Mouse (Mus musculus) lung, embryonic 14.5 days (tissue): ENCODE results near the gene Disp1. TPM values are rescaled to one million over a fixed set of nuclear protein-coding genes. Genes with fewer than 3 reads are reported as not detected.

ENCODE experiments used
- ATAC-seq: fragments of 200-750 bp; cut with Nextera tagmentation; 2 replicates; pipeline ENCODE4 v1.8.0; 2017; ENCODE audit warnings: mild to moderate bottlenecking, moderate TSS enrichment, moderate library complexity; ENCODE audit not compliant: insufficient read depth
- DNase-seq: peaks from one replicate; pipeline ENCODE4 v3.0.0-alpha.2; 2015
- H3K27ac ChIP-seq: fragments of 300-500 bp; sonication (generic); 2 replicates; pipeline ENCODE4 v1.5.1; 2014; ENCODE audit warnings: low read depth, mild to moderate bottlenecking, moderate library complexity
- H3K27me3 ChIP-seq: fragments of 300-500 bp; sonication (generic); 2 replicates; pipeline ENCODE4 v1.6.1; 2014; ENCODE audit warnings: low read length, control low read depth; ENCODE audit not compliant: insufficient read depth
- H3K36me3 ChIP-seq: fragments of 300-500 bp; sonication (generic); 2 replicates; pipeline ENCODE4 v1.6.1; 2014; ENCODE audit warnings: control low read depth; ENCODE audit not compliant: insufficient read depth
- H3K4me1 ChIP-seq: fragments of 300-500 bp; sonication (generic); 2 replicates; pipeline ENCODE4 v1.6.1; 2014; ENCODE audit warnings: antibody characterized with exemption, control low read depth; ENCODE audit not compliant: insufficient read depth
- H3K4me2 ChIP-seq: fragments of 300-500 bp; sonication (generic); 2 replicates; pipeline ENCODE4 v1.6.1; 2014; ENCODE audit warnings: mild to moderate bottlenecking
- H3K4me3 ChIP-seq: fragments of 300-500 bp; sonication (generic); 2 replicates; pipeline ENCODE4 v1.5.1; 2014; ENCODE audit warnings: low read depth, low read length
- H3K9ac ChIP-seq: fragments of 300-500 bp; sonication (generic); 2 replicates; pipeline ENCODE4 v1.6.1; 2014
- H3K9me3 ChIP-seq: fragments of 300-500 bp; sonication (generic); 2 replicates; pipeline ENCODE4 v1.6.1; 2016; ENCODE audit warnings: low read depth, low read length, control low read depth
- CTCF ChIP-seq: IDR thresholded peaks from 2 replicates; pipeline ENCODE4 v1.5.1; 2016; ENCODE audit warnings: antibody characterized with exemption, low read depth
- WGBS: fragments of 180-500 bp; shearing (Covaris S2); extraction: QIAGEN DNeasy Blood & Tissue Kit; methylation state at CpG from one replicate; pipeline ENCODE4 v1.1.7; 2014; 5-methylcytosine and 5-hydroxymethylcytosine counted together
- polyA plus RNA-seq: library from polyadenylated mRNA; unstranded; fragments of >200 nt; fragmentation: Nextera tagmentation; extraction: Ambion mirVana; gene quantifications from 2 replicates; pipeline ENCODE4 v1.2.1, GENCODE M21; 2014

Disp1 gene
- polyA plus RNA-seq, 1 experiment from 2014 or later, result 9.1 TPM

DNA sequence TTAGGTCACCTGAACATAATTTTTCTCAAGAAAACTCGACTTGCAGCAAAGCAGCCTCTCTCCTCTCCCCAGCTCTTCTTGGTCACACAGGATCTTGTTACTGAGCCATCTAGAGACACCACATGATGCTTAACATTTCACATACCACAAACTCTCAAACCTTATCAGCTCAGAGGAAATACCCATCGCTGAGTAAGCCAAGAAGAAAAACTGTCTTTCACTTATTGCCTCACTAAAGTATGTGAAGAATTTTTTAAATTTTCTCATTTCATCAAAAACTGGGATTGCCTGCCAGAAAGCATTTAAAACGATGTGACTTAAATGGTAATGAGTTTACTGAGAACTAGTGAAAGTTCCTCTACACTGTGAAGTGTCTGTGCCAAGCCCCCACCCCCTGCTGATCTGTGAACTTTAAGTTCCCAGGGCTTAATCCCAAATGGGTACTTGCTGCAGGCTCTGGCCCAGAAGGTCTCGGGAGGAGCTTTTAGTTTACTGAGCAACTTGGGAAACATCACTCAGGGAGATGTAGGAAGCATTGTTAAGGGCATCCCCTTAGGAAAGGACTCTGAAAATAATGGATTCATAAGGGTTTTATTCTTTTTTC, 76.6 kb downstream of the Disp1 start:
- WGBS, result 7% methylated on average over 4 of the region's 4 CpGs
- ATAC-seq (no peak), DNase-seq (peak; percentile 69)
- Histone ChIP-seq H3K4me3 (no peak overlapping the region), H3K27ac (no peak overlapping the region), H3K27me3 (no peaks in the 10 kb centered on the region), H3K4me1 (peaks cover 9% of the 10 kb centered on the region; the same call in 1 of the 2 replicates), H3K4me2 (no peak overlapping the region), H3K9ac (no peak overlapping the region), H3K9me3 (no peaks in the 10 kb centered on the region), H3K36me3 (no peaks in the 10 kb centered on the region)
- TF ChIP-seq CTCF, result no peak

DNA sequence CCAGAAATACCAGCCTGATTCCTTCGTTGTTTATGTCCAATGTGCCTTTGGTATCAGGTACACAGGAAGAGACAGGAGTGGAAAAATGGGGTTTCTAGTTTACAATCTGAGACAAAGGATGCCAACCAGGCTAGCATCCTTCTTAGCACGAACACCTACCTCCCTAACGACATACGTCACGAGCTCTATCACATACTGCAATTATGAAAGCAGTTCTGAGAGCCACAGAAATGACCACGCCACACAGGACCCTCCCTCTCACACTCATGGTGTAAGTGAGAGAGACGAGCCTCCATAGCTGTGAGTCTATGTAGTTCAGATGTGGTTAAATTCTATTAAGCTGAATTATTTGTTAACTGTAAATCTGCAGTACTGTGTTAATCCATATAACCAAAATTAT, 78.1 kb downstream of the Disp1 start:
- Histone ChIP-seq H3K36me3 (no peaks in the 10 kb centered on the region), H3K27ac (no peak overlapping the region), H3K4me1 (peaks cover 9% of the 10 kb centered on the region; the same call in 1 of the 2 replicates), H3K4me3 (no peak overlapping the region), H3K9ac (no peak overlapping the region), H3K9me3 (no peaks in the 10 kb centered on the region), H3K27me3 (no peaks in the 10 kb centered on the region), H3K4me2 (no peak overlapping the region)
- TF ChIP-seq CTCF, result no peak
- DNase-seq, result no peak
- ATAC-seq, result no peak
- WGBS, result 75% methylated on average over 7 of the region's 7 CpGs

DNA sequence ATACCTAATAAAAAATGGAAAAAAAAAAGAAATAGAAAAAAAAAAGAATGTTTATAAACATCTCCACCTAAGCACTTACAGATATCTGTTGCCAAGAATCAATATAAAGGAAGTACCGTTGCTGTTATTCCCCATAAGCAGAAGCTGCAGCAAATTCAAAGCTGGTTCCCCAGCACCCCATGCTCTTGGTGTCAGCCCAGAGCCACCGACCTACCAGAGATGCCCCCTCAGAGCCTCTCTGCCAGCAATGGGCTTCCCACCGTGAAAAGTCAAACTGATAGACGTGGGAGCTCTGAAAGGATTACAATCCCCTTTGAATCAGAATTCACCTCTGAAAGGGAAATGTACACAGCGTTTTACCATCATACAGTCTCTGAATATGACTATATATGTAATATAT, 78.8 kb downstream of the Disp1 start:
- no peak overlapping the region for H3K27ac ChIP-seq
- 63% methylated on average over 5 of the region's 5 CpGs for WGBS
- no peaks in the 10 kb centered on the region for H3K27me3 ChIP-seq
- ATAC-seq (no peak), DNase-seq (no peak)
- H3K9me3 ChIP-seq, result no peaks in the 10 kb centered on the region
- H3K4me3 ChIP-seq, result no peak overlapping the region
- peaks cover 9% of the 10 kb centered on the region; the same call in 1 of the 2 replicates for H3K4me1 ChIP-seq
- no peaks in the 10 kb centered on the region for H3K36me3 ChIP-seq
- H3K4me2 ChIP-seq, result no peak overlapping the region
- TF ChIP-seq CTCF, result no peak
- H3K9ac ChIP-seq, result no peak overlapping the region

DNA sequence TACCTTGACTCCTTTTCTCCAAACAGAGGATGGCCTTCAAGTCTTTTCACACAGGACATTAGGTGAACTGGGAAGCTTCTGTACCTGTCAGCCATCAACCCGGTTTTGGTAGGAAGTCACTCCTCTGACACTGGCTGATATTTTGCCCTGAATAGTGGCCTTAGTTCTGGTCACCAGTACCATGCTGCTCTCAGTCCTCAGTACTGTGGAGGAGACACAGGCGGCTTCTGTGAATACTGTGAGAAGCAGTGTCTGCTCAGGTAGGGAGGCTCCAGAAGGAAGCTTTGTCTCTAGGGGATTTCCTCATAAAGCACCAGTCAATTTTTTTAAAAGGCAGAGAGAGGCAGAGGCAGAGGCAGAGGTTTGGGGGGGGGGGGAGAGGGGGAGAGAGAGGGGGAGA, 80.0 kb downstream of the Disp1 start:
- no peak overlapping the region for H3K9ac ChIP-seq
- H3K36me3 ChIP-seq, result no peaks in the 10 kb centered on the region
- TF ChIP-seq CTCF, result no peak
- H3K27me3 ChIP-seq, result no peaks in the 10 kb centered on the region
- 51% methylated on average over 2 of the region's 2 CpGs for WGBS
- no peak overlapping the region for H3K4me3 ChIP-seq
- DNase-seq (no peak), ATAC-seq (no peak)
- H3K4me2 ChIP-seq, result no peak overlapping the region
- peaks cover 3% of the 10 kb centered on the region; the same call in 1 of the 2 replicates for H3K4me1 ChIP-seq
- H3K9me3 ChIP-seq, result no peaks in the 10 kb centered on the region
- no peak overlapping the region for H3K27ac ChIP-seq

DNA sequence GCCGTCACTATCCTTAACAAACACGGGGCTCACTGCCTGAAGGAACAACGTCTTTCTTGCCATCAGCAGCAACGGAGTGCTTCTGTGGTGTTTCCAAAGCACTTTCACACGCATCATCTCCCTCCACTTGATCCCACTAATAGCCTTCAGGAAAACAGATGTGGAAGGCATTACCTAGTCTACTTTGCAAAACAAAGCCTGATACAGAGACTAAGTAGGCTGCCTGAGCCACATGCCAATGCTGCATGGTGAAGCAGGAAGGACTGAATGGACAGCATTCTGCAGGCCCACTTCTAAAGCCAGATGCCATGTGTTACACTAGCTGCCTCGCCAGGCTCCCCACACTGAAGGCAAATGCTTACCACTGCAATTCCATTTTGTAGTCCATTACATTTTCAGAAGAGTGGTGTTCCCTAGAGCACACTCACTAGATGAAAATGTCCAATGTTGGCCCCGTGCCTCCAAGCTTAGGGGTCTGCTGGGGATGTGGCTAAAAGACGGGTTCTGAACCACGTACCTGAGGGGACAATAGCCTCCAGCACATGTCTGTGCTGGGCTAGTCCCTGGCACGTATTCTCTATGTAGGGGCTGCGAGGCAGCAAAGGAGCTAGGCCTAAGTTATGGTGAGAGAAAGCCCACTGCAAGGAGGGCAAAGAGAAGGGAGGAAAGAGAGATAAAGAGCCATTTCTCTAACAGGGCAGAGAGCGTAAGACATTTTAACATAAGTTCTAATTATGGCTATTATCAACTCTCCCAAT, 80.6 kb downstream of the Disp1 start:
- peaks cover 6% of the 10 kb centered on the region; the same call in 1 of the 2 replicates for H3K4me1 ChIP-seq
- no peak overlapping the region for H3K9ac ChIP-seq
- no peaks in the 10 kb centered on the region for H3K9me3 ChIP-seq
- no peaks in the 10 kb centered on the region for H3K27me3 ChIP-seq
- no peak for DNase-seq
- no peak overlapping the region for H3K27ac ChIP-seq
- H3K4me2 ChIP-seq, result no peak overlapping the region
- no peak for ATAC-seq
- TF ChIP-seq CTCF, result no peak
- no peaks in the 10 kb centered on the region for H3K36me3 ChIP-seq
- no peak overlapping the region for H3K4me3 ChIP-seq
- WGBS, result 80% methylated on average over 12 of the region's 12 CpGs

DNA sequence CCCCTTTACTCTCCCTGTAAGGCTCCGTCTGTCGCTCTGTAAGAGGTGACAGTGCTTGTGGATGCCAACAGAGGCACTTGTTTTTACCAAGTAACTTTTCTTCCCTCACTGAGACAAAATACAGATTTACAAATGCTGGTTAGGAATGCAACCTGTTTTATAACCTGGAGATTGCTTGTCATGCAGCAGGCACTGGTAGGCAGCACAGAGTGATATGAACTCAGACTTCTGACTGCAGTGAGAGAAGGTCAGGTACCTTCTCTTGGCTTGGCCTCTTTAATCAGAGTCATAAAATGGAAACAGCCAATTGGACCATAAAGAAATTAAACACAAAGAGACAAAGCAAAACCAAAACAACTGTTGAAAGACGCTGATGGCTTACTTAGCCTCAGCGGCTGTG, 83.2 kb downstream of the Disp1 start:
- H3K36me3 ChIP-seq, result no peaks in the 10 kb centered on the region
- no peak overlapping the region for H3K4me2 ChIP-seq
- no peak overlapping the region for H3K4me3 ChIP-seq
- H3K27ac ChIP-seq, result no peak overlapping the region
- H3K27me3 ChIP-seq, result no peaks in the 10 kb centered on the region
- no peak overlapping the region for H3K9ac ChIP-seq
- 63% methylated on average over 4 of the region's 4 CpGs for WGBS
- ATAC-seq, result no peak
- no peak for TF ChIP-seq CTCF
- DNase-seq, result no peak
- peaks cover 15% of the 10 kb centered on the region for H3K4me1 ChIP-seq
- no peaks in the 10 kb centered on the region for H3K9me3 ChIP-seq

DNA sequence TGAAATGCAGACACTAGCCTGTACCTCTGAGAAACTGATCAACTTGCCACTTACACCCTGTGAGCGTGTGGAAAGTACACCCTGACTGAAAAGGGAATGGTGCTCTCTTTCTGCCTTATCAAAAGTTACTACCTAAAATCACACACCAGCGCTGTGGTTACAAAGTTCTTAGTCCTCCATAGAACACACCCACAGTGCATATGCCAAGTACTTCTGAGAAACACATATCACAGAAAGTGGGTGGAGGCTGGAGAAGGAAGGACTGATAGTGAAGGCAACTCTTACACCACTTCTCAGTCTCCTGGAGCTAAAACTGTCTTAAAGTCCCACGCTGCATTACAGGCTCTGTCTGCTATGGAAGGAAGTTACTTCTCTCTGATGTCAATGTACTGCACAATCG, 86.9 kb downstream of the Disp1 start:
- H3K9ac ChIP-seq, result no peak overlapping the region
- H3K4me2 ChIP-seq, result peak overlapping the region; percentile 10; the same call in 1 of the 2 replicates
- TF ChIP-seq CTCF, result no peak
- no peak overlapping the region for H3K4me3 ChIP-seq
- H3K4me1 ChIP-seq, result peaks cover 15% of the 10 kb centered on the region
- H3K27ac ChIP-seq, result peak overlapping the region; percentile 72
- 77% methylated on average over 4 of the region's 4 CpGs for WGBS
- DNase-seq (no peak), ATAC-seq (0 out of 2 replicates have a peak, but pooled peaks have one; percentile 7)
- no peaks in the 10 kb centered on the region for H3K9me3 ChIP-seq
- H3K27me3 ChIP-seq, result no peaks in the 10 kb centered on the region
- no peaks in the 10 kb centered on the region for H3K36me3 ChIP-seq
